Mouse (Mus musculus): ENCODE measurements around the gene Sat2.

DNA sequence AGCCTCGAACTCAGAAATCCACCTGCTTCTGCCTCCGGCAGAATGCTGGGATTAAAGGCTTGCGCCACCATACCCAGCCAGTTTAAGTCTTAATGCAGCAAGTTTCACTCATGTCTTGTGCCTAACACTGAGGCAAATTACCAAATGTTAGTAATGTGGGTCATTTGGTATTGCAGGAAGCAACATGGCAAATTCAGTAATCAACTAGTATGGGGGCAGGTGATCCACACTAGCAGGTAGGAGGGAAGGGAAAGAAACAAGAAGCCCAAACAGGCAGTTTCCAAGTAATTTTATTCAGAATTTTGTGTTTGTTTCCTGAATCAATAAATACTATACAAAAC lies 44.8 kb downstream of the Sat2 start:
- no peak for TF ChIP-seq CTCF (IDR thresholded peaks at IDR 0.05; ENCODE audit: control insufficient read depth, insufficient read depth, insufficient read length)
- TF ChIP-seq USF1 (IDR thresholded peaks at IDR 0.05; ENCODE audit: low read depth): no peak
- no peak for TF ChIP-seq CEBPB (IDR thresholded peaks at IDR 0.05; ENCODE audit: low read depth)
- TF ChIP-seq MAX (IDR thresholded peaks at IDR 0.05): no peak
- TF ChIP-seq MYOG (IDR thresholded peaks at IDR 0.05; ENCODE audit: control insufficient read depth, extremely low read depth, insufficient read length): no peak
